Mouse (Mus musculus): ENCODE data around the gene Prrx1. TPM values are rescaled to one million over a fixed set of nuclear protein-coding genes. Genes with fewer than 3 reads are reported as not detected.

The Prrx1 gene
- total RNA-seq, 2 experiments from 2014 or later = 7.0 to 7.6 TPM

GRCm38 (mm10) chr1:163311861-163312811 lies 1.4 kb downstream of the Prrx1 start:
- intact Hi-C loops (cut with DNase I) = no loop called here
- peak; percentile 33 for DNase-seq

GRCm38 (mm10) chr1:163311006-163311836 lies 2.3 kb downstream of the Prrx1 start:
- no peak for DNase-seq
- intact Hi-C loops (cut with DNase I) = no loop called here

- intact Hi-C loops (cut with DNase I) = no loop called here
- no peak for DNase-seq
These were observed 3.3 kb downstream of the Prrx1 start for GRCm38 (mm10) chr1:163310023-163310754.

- intact Hi-C loops (cut with DNase I) = loop anchor here (5.0 kb wide), 1 partner anchor 157 kb away; no protein-coding TSS in a partner anchor
- no peak for DNase-seq
These were observed 4.0 kb downstream of the Prrx1 start for GRCm38 (mm10) chr1:163309466-163309865.

- intact Hi-C loops (cut with DNase I) = loop anchor here (5.0 kb wide), 1 partner anchor 156 kb away; no protein-coding TSS in a partner anchor
- DNase-seq = no peak
These were observed 4.9 kb downstream of the Prrx1 start for GRCm38 (mm10) chr1:163308631-163309030.

- intact Hi-C loops (cut with DNase I) = loop anchor here (5.0 kb wide), 1 partner anchor 155 kb away; no protein-coding TSS in a partner anchor
- DNase-seq = no peak
These were observed 5.8 kb downstream of the Prrx1 start for GRCm38 (mm10) chr1:163307706-163308105.

- DNase-seq = no peak
- intact Hi-C loops (cut with DNase I) = loop anchor here (5.0 kb wide), 1 partner anchor 154 kb away; no protein-coding TSS in a partner anchor
These were observed 7.6 kb downstream of the Prrx1 start for GRCm38 (mm10) chr1:163305956-163306355.

- intact Hi-C loops (cut with DNase I) = loop anchor here (5.0 kb wide), 1 partner anchor 153 kb away; no protein-coding TSS in a partner anchor
- DNase-seq = no peak
These were observed 8.7 kb downstream of the Prrx1 start for GRCm38 (mm10) chr1:163304837-163305236.

- intact Hi-C loops (cut with DNase I) = no loop called here
- DNase-seq = no peak
These were observed 11.2 kb downstream of the Prrx1 start for GRCm38 (mm10) chr1:163302292-163302691.

- DNase-seq = no peak
- intact Hi-C loops (cut with DNase I) = no loop called here
These were observed 20.4 kb downstream of the Prrx1 start for GRCm38 (mm10) chr1:163293152-163293551.

GRCm38 (mm10) chr1:163291925-163292324 lies 21.6 kb downstream of the Prrx1 start:
- intact Hi-C loops (cut with DNase I) = no loop called here
- no peak for DNase-seq

GRCm38 (mm10) chr1:163289131-163289530 lies 24.4 kb downstream of the Prrx1 start:
- no peak for DNase-seq

GRCm38 (mm10) chr1:163285539-163285938 lies 28.0 kb downstream of the Prrx1 start:
- no peak for DNase-seq
- intact Hi-C loops (cut with DNase I) = no loop called here

More at GRCm38 (mm10) chr1:163289131-163289530, 24.4 kb downstream of the Prrx1 start:
- intact Hi-C loops (cut with DNase I) = no loop called here

- intact Hi-C loops (cut with DNase I) = no loop called here
- DNase-seq = no peak
These were observed 28.4 kb downstream of the Prrx1 start for GRCm38 (mm10) chr1:163285136-163285535.

- no peak for DNase-seq
These were observed 29.4 kb downstream of the Prrx1 start for GRCm38 (mm10) chr1:163283980-163284635.

GRCm38 (mm10) chr1:163281450-163282198 lies 31.9 kb downstream of the Prrx1 start:
- no peak for DNase-seq
- intact Hi-C loops (cut with DNase I) = no loop called here

More at GRCm38 (mm10) chr1:163283980-163284635, 29.4 kb downstream of the Prrx1 start:
- intact Hi-C loops (cut with DNase I) = no loop called here

GRCm38 (mm10) chr1:163280842-163281122 lies 32.7 kb downstream of the Prrx1 start:
- peak; percentile 43 for DNase-seq
- intact Hi-C loops (cut with DNase I) = no loop called here

GRCm38 (mm10) chr1:163280097-163280841 lies 33.2 kb downstream of the Prrx1 start:
- intact Hi-C loops (cut with DNase I) = no loop called here
- no peak for DNase-seq

GRCm38 (mm10) chr1:163277069-163277468 lies 36.4 kb downstream of the Prrx1 start:
- intact Hi-C loops (cut with DNase I) = no loop called here
- no peak for DNase-seq

All from left cerebral cortex, postnatal 4 days (tissue).